In the genomic region with DNA sequence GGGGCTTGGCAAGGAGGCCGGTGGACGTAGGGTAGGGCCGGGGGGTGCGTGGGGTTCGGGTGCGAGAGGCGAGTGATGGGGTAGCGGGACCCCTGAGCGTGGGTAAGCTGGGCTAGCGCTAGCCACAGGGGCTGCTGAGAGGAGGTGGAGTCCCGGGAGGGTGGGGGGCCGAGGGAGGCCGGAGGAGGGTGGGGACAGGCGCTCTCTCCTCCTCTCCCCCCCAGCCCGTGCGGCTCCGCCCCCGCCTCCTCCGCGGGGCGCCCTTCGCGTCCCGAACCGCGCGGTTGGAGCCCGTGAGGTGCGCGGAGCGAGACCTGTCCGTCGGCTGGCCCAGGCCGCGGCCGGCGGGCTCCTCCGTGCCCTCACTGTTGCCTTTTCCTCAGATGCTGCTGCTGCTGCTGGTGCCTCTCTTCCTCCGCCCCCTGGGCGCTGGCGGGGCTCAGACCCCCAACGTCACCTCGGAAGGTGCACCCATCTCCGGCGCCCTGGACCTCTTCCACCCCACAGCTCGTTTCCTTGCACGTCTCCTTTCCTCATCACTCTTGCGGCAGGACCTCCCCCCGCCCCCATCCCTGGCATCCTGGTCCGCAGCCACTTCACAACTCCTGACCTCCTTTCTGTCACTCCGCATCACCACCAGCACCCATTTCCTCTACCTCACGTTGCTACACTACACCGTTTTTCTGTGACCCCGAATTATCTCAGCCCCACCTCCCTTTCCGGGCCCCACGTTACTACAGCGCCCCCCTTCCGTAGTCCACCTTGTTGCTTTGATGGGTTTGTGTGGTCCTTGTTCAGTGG, we compare ENCODE assay signal across 8 mouse cellular contexts. TPM values are rescaled to one million over a fixed set of nuclear protein-coding genes. Genes with fewer than 3 reads are reported as not detected.
DNase-seq lines count a peak whose midpoint lies in the region; ATAC-seq lines count a peak whose summit lies in the region.

No protein-coding gene starts in this region.

- peak overlapping the region; percentile 88 for H3K4me3 ChIP-seq in embryonic facial prominence, embryonic 12.5 days
- peak overlapping the region; percentile 92 for H3K4me3 ChIP-seq in heart, embryonic 15.5 days
- H3K4me3 ChIP-seq in liver, embryonic 16.5 days (ENCODE audit: low read depth, low read length), result peak overlapping the region; percentile 61
- peak overlapping the region; percentile 80 for H3K4me3 ChIP-seq in neural tube, embryonic 13.5 days

- H3K4me1 ChIP-seq in embryonic facial prominence, embryonic 12.5 days, result peaks cover 32% of the 10 kb centered on the region
- peaks cover 33% of the 10 kb centered on the region for H3K4me1 ChIP-seq in heart, embryonic 15.5 days (replicated peaks)
- peaks cover 3% of the 10 kb centered on the region for H3K4me1 ChIP-seq in liver, embryonic 16.5 days (ENCODE audit: control insufficient read depth, low read depth, low read length)
- peaks cover 53% of the 10 kb centered on the region for H3K4me1 ChIP-seq in neural tube, embryonic 13.5 days (replicated peaks)

- H3K4me2 ChIP-seq in embryonic facial prominence, embryonic 12.5 days (replicated peaks), result peak overlapping the region; percentile 88
- H3K4me2 ChIP-seq in heart, embryonic 15.5 days, result peak overlapping the region; percentile 97
- peak overlapping the region; percentile 73 for H3K4me2 ChIP-seq in liver, embryonic 16.5 days (ENCODE audit: low read depth, low read length)
- H3K4me2 ChIP-seq in neural tube, embryonic 13.5 days, result peak overlapping the region; percentile 88

- no peaks in the 10 kb centered on the region for H3K36me3 ChIP-seq in embryonic facial prominence, embryonic 12.5 days
- H3K36me3 ChIP-seq in heart, embryonic 15.5 days, result no peaks in the 10 kb centered on the region
- H3K36me3 ChIP-seq in liver, embryonic 16.5 days (ENCODE audit: control insufficient read depth, insufficient read depth), result no peaks in the 10 kb centered on the region
- H3K36me3 ChIP-seq in neural tube, embryonic 13.5 days, result no peaks in the 10 kb centered on the region

- peak; percentile 64 for ATAC-seq in embryonic facial prominence, embryonic 12.5 days (ENCODE audit: insufficient number of reproducible peaks, insufficient read depth, low FRiP score, low TSS enrichment)
- peak; percentile 79 for ATAC-seq in heart, embryonic 15.5 days (replicated peaks; ENCODE audit: insufficient number of reproducible peaks, insufficient read depth, low FRiP score, low read depth)
- peak; percentile 55 for ATAC-seq in liver, embryonic 16.5 days (ENCODE audit: low read depth)
- peak; percentile 66 for ATAC-seq in neural tube, embryonic 13.5 days (ENCODE audit: low read depth)

- H3K9ac ChIP-seq in embryonic facial prominence, embryonic 12.5 days, result peak overlapping the region; percentile 87
- peak overlapping the region; percentile 85 for H3K9ac ChIP-seq in heart, embryonic 15.5 days
- H3K9ac ChIP-seq in liver, embryonic 16.5 days (ENCODE audit: low read depth, low read length), result peak overlapping the region; percentile 61
- peak overlapping the region; percentile 98 for H3K9ac ChIP-seq in neural tube, embryonic 13.5 days

- H3K27ac ChIP-seq in embryonic facial prominence, embryonic 12.5 days, result peak overlapping the region; percentile 91
- H3K27ac ChIP-seq in heart, embryonic 15.5 days, result peak overlapping the region; percentile 69
- H3K27ac ChIP-seq in liver, embryonic 16.5 days (ENCODE audit: low read length), result no peak overlapping the region
- H3K27ac ChIP-seq in neural tube, embryonic 13.5 days (replicated peaks), result peak overlapping the region; percentile 94

- H3K9me3 ChIP-seq in embryonic facial prominence, embryonic 12.5 days, result no peaks in the 10 kb centered on the region
- H3K9me3 ChIP-seq in heart, embryonic 15.5 days (replicated peaks), result no peaks in the 10 kb centered on the region
- no peaks in the 10 kb centered on the region for H3K9me3 ChIP-seq in liver, embryonic 16.5 days (replicated peaks; ENCODE audit: control insufficient read depth, low read length)
- no peaks in the 10 kb centered on the region for H3K9me3 ChIP-seq in neural tube, embryonic 13.5 days

- peak; percentile 65 for DNase-seq in CD4-positive, CD25-positive, alpha-beta regulatory T cell, adult 2 months (ENCODE audit: low read depth, low spot score)
- DNase-seq in adrenal gland, adult 2 months, result peak; percentile 82
- DNase-seq in kidney, postnatal 10 days, result peak; percentile 83
- DNase-seq in urinary bladder, adult 2 months (ENCODE audit: low spot score), result peak; percentile 76

- H3K27me3 ChIP-seq in embryonic facial prominence, embryonic 12.5 days, result 0 out of 2 replicates have a peak, but pooled peaks cover 5% of the 10 kb centered on the region
- H3K27me3 ChIP-seq in heart, embryonic 15.5 days, result peaks cover 25% of the 10 kb centered on the region
- H3K27me3 ChIP-seq in liver, embryonic 16.5 days (ENCODE audit: control insufficient read depth, insufficient read depth, low read depth, low read length), result peaks cover 64% of the 10 kb centered on the region
- peaks cover 5% of the 10 kb centered on the region; the same call in 1 of the 2 replicates for H3K27me3 ChIP-seq in neural tube, embryonic 13.5 days

- WGBS in embryonic facial prominence, embryonic 12.5 days, result under 1% methylated on average over 51 of the region's 58 CpGs
- under 1% methylated on average over 49 of the region's 58 CpGs for WGBS in heart, embryonic 15.5 days
- 2% methylated on average over 37 of the region's 58 CpGs for WGBS in liver, embryonic 16.5 days (ENCODE audit: insufficient replicate concordance)
- 1% methylated on average over 50 of the region's 58 CpGs for whole genome bisulfite sequencing in neural tube, embryonic 13.5 days

RNA-seq across cellular contexts. Expression of a gene that starts 0.7 kb away (rescaled TPM):
- total RNA-seq in adrenal gland, adult 2 months (2021), result 10 to 100 TPM; 22.5 to 25.7 TPM
- polyA plus RNA-seq in adrenal gland, adult 2 months (2012; rRNA removed), result 28.3 and 29.1 TPM in 2 replicates
- polyA plus RNA-seq in embryonic facial prominence, embryonic 12.5 days (2016; fragmentation: Nextera tagmentation; extraction: Ambion mirVana), result 19.8 and 20.5 TPM in 2 replicates
- 4.6 and 5.6 TPM in 2 replicates for polyA plus RNA-seq in heart, embryonic 15.5 days (2015; fragmentation: Nextera tagmentation; extraction: Ambion mirVana)
- polyA plus RNA-seq in liver, embryonic 16.5 days (2015; fragmentation: Nextera tagmentation; extraction: Ambion mirVana), result 0.46 and 1.0 TPM in 2 replicates
- 56.2 and 57.0 TPM in 2 replicates for polyA plus RNA-seq in neural tube, embryonic 13.5 days (2015; fragmentation: Nextera tagmentation; extraction: Ambion mirVana)
- polyA plus RNA-seq in urinary bladder, adult 2 months (2012; rRNA removed), result 72.1 and 81.4 TPM in 2 replicates

RNA-seq across cellular contexts. Expression of a gene that starts 23.3 kb away (rescaled TPM):
- not detected for total RNA-seq in adrenal gland, adult 2 months (2021)
- not detected in 2 replicates for polyA plus RNA-seq in adrenal gland, adult 2 months (2012; rRNA removed)
- polyA plus RNA-seq in embryonic facial prominence, embryonic 12.5 days (2016; fragmentation: Nextera tagmentation; extraction: Ambion mirVana), result 0.38 and 0.70 TPM in 2 replicates
- 0.13 TPM in 1 of 2 replicates, not detected in the other for polyA plus RNA-seq in heart, embryonic 15.5 days (2015; fragmentation: Nextera tagmentation; extraction: Ambion mirVana)
- polyA plus RNA-seq in liver, embryonic 16.5 days (2015; fragmentation: Nextera tagmentation; extraction: Ambion mirVana), result not detected in 2 replicates
- 1.2 and 1.7 TPM in 2 replicates for polyA plus RNA-seq in neural tube, embryonic 13.5 days (2015; fragmentation: Nextera tagmentation; extraction: Ambion mirVana)
- 0.11 and 0.18 TPM in 2 replicates for polyA plus RNA-seq in urinary bladder, adult 2 months (2012; rRNA removed)

RNA-seq across cellular contexts. Expression of a gene that starts 41.8 kb away (rescaled TPM):
- total RNA-seq in adrenal gland, adult 2 months (2021), result not detected
- polyA plus RNA-seq in adrenal gland, adult 2 months (2012; rRNA removed), result not detected in 2 replicates
- polyA plus RNA-seq in embryonic facial prominence, embryonic 12.5 days (2016; fragmentation: Nextera tagmentation; extraction: Ambion mirVana), result not detected in 2 replicates
- not detected in 2 replicates for polyA plus RNA-seq in heart, embryonic 15.5 days (2015; fragmentation: Nextera tagmentation; extraction: Ambion mirVana)
- polyA plus RNA-seq in liver, embryonic 16.5 days (2015; fragmentation: Nextera tagmentation; extraction: Ambion mirVana), result not detected in 2 replicates
- not detected in 2 replicates for polyA plus RNA-seq in neural tube, embryonic 13.5 days (2015; fragmentation: Nextera tagmentation; extraction: Ambion mirVana)
- not detected in 2 replicates for polyA plus RNA-seq in urinary bladder, adult 2 months (2012; rRNA removed)

RNA-seq across cellular contexts. Expression of a gene that starts 45.5 kb away (rescaled TPM):
- 1 to 10 TPM; 2.0 to 2.1 TPM for total RNA-seq in adrenal gland, adult 2 months (2021)
- polyA plus RNA-seq in adrenal gland, adult 2 months (2012; rRNA removed), result 0.70 and 0.98 TPM in 2 replicates
- polyA plus RNA-seq in embryonic facial prominence, embryonic 12.5 days (2016; fragmentation: Nextera tagmentation; extraction: Ambion mirVana), result 151 and 169 TPM in 2 replicates
- 32.4 and 40.4 TPM in 2 replicates for polyA plus RNA-seq in heart, embryonic 15.5 days (2015; fragmentation: Nextera tagmentation; extraction: Ambion mirVana)
- 2.9 and 3.4 TPM in 2 replicates for polyA plus RNA-seq in liver, embryonic 16.5 days (2015; fragmentation: Nextera tagmentation; extraction: Ambion mirVana)
- 241 and 262 TPM in 2 replicates for polyA plus RNA-seq in neural tube, embryonic 13.5 days (2015; fragmentation: Nextera tagmentation; extraction: Ambion mirVana)
- polyA plus RNA-seq in urinary bladder, adult 2 months (2012; rRNA removed), result 22.6 and 32.3 TPM in 2 replicates

RNA-seq across cellular contexts. Expression of a gene that starts 51.6 kb away (rescaled TPM):
- not detected for total RNA-seq in adrenal gland, adult 2 months (2021)
- polyA plus RNA-seq in adrenal gland, adult 2 months (2012; rRNA removed), result not detected in 2 replicates
- 0.08 TPM in 1 of 2 replicates, not detected in the other for polyA plus RNA-seq in embryonic facial prominence, embryonic 12.5 days (2016; fragmentation: Nextera tagmentation; extraction: Ambion mirVana)
- not detected in 2 replicates for polyA plus RNA-seq in heart, embryonic 15.5 days (2015; fragmentation: Nextera tagmentation; extraction: Ambion mirVana)
- polyA plus RNA-seq in liver, embryonic 16.5 days (2015; fragmentation: Nextera tagmentation; extraction: Ambion mirVana), result not detected in 2 replicates
- not detected in 2 replicates for polyA plus RNA-seq in neural tube, embryonic 13.5 days (2015; fragmentation: Nextera tagmentation; extraction: Ambion mirVana)
- polyA plus RNA-seq in urinary bladder, adult 2 months (2012; rRNA removed), result not detected in 2 replicates
